Mouse (Mus musculus): ENCODE results near the gene Stk24.

DNA sequence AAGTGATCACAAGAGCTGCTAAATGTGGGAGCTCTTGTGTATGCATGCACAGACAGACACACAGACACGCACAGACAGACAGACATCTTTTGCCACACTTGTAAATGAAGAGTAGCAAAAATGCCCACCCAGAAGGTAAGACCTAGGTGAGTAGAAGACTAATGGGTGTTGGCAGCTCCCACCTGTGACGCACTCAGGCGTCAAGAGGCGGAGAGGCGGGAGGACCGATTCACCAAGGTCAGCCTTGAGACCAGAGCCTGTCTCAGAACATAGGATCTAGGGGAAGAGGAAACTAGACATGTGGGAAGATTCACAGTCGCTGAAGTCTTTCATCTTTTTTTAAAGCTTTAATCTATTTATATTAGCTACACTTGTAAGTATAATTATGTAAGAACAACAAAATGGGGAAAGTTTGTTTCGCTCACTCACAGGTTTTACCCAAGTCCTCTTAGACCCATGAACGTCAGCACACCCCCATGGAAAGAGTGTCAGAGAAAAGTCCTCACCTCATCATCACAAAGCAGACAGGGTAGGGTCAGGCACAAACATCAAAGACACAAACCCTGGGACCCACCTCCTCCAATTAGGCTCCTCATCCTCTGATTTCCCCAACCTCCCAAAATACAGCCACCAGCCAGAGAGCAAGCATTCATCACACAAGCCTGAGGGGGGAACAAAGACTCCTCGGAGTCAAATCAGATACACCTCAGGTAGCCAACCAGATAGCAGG is 26.0 kb downstream of the Stk24 start:
- TF ChIP-seq CTCF (IDR thresholded peaks at IDR 0.05; ENCODE audit: low read depth) (no peak), EP300 (optimal IDR thresholded peaks at IDR 0.05) (no peak)

All from stomach, postnatal 0 days (tissue).